Mouse (Mus musculus) thymus, postnatal 0 days (tissue): ENCODE measurements at regions not wholly inside any gene's neighbourhood (a gene's known extent, or its start where the extent isn't known, plus 50 kb on each side); places are given as distances from the start of the nearest gene placed in this dataset.
"Not testable (repeated sequence)": the region's sequence is repeated elsewhere in the genome, so short reads cannot be mapped to it uniquely, and the experiment has no call there.

Experiments
- DNase-seq: peaks from one replicate; pipeline ENCODE4 v3.0.0-alpha.2; 2015; ENCODE audit warnings: low spot score

GRCm38 (mm10) chr10:111354607-111355006 lies 56.1 kb downstream of the Bbs10 start:
- no peak for DNase-seq

GRCm38 (mm10) chr10:111358340-111358739 lies 59.9 kb downstream of the Bbs10 start:
- DNase-seq, result not testable (repeated sequence)

- no peak for DNase-seq
Observed at GRCm38 (mm10) chr10:111361749-111362435, 63.4 kb downstream of the Bbs10 start.

GRCm38 (mm10) chr10:111363729-111364617 lies 65.5 kb downstream of the Bbs10 start:
- DNase-seq, result no peak

- DNase-seq, result no peak
Observed at GRCm38 (mm10) chr10:111365011-111365410, 66.5 kb downstream of the Bbs10 start.

- not testable (repeated sequence) for DNase-seq
Observed at GRCm38 (mm10) chr10:111369046-111369445, 70.6 kb downstream of the Bbs10 start.

- peak; percentile 60 for DNase-seq
Observed at GRCm38 (mm10) chr10:111378047-111378618, 79.7 kb downstream of the Bbs10 start.

GRCm38 (mm10) chr10:111381689-111382088 lies 83.2 kb downstream of the Bbs10 start:
- DNase-seq, result no peak

- DNase-seq, result no peak
Observed at GRCm38 (mm10) chr10:111382206-111382930, 83.9 kb downstream of the Bbs10 start.

GRCm38 (mm10) chr10:111385561-111385960 lies 87.1 kb downstream of the Bbs10 start:
- peak; percentile 56 for DNase-seq

GRCm38 (mm10) chr10:111387869-111388538 lies 85.0 kb upstream of the Nap1l1 start:
- no peak for DNase-seq

GRCm38 (mm10) chr10:111388545-111389320 lies 84.3 kb upstream of the Nap1l1 start:
- no peak for DNase-seq

GRCm38 (mm10) chr10:111389890-111390289 lies 83.1 kb upstream of the Nap1l1 start:
- no peak for DNase-seq

GRCm38 (mm10) chr10:111394421-111394820 lies 78.6 kb upstream of the Nap1l1 start:
- DNase-seq, result no peak

GRCm38 (mm10) chr10:111405071-111405470 lies 68.0 kb upstream of the Nap1l1 start:
- no peak for DNase-seq

- no peak for DNase-seq
Observed at GRCm38 (mm10) chr10:111408887-111409286, 64.1 kb upstream of the Nap1l1 start.

GRCm38 (mm10) chr10:111409497-111409896 lies 63.5 kb upstream of the Nap1l1 start:
- no peak for DNase-seq

GRCm38 (mm10) chr10:111410121-111410520 lies 62.9 kb upstream of the Nap1l1 start:
- DNase-seq, result no peak

- no peak for DNase-seq
Observed at GRCm38 (mm10) chr10:111411533-111411932, 61.5 kb upstream of the Nap1l1 start.

- no peak for DNase-seq
Observed at GRCm38 (mm10) chr10:111416611-111417130, 56.4 kb upstream of the Nap1l1 start.
